Mouse (Mus musculus) cortical plate, adult 2 months (tissue): Measurements from ENCODE around the gene Yipf3.

Experiments
- CTCF ChIP-seq: fragments of 200-500 bp; IDR thresholded peaks from 2 replicates; pipeline ENCODE4 v1.5.1; 2011; ENCODE audit warnings: mild to moderate bottlenecking, control low read depth, low read length; ENCODE audit not compliant: insufficient read depth; ENCODE audit errors: extremely low read depth
- POLR2A ChIP-seq: fragments of 200-500 bp; IDR thresholded peaks from 2 replicates; pipeline ENCODE4 v1.6.1; 2011; ENCODE audit warnings: mild to moderate bottlenecking, low read length, control low read depth; ENCODE audit not compliant: insufficient read depth; ENCODE audit errors: extremely low read depth

GRCm38 (mm10) chr17:46273803-46274236, 25.9 kb downstream of the Yipf3 start:
- no peak for TF ChIP-seq CTCF
- no peak for TF ChIP-seq POLR2A
